Mouse (Mus musculus): ENCODE results near the gene Nipsnap1. TPM values are rescaled to one million over a fixed set of nuclear protein-coding genes. Genes with fewer than 3 reads are reported as not detected.
A peak's percentile ranks its signal among the peaks of the same experiment; 100 is the strongest.

The Nipsnap1 gene
- total RNA-seq, 2 experiments from 2014 or later: 1.7 to 2.7 TPM

DNA sequence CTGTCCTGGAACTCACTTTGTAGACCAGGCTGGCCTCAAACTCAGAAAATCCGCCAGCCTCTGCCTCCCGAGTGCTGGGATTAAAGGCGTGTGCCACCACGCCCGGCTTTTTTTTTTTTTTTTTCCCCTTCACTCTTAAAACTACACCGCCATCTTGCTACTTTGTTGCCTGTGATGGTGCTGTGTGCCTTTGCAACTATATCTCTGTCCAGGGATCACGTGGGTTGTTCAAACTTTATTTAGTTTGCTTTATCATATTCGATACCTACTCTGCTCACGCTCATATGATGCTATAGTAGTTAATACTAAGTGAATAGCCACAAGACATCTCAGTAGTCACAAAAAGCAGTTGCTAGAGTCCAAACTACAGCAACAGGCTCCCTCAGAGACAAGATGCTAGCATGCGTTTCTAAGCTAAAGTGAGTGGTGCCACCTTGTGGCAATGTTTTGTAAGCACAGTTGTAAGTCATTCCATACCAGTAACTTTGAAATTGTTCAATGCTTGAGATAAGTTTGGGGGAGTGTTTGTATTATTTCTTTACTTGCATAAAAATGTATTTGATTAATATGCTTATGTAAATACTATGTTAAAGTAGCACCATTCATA, 8.0 kb upstream of the Nipsnap1 start:
- DNase-seq: peak; percentile 55

DNA sequence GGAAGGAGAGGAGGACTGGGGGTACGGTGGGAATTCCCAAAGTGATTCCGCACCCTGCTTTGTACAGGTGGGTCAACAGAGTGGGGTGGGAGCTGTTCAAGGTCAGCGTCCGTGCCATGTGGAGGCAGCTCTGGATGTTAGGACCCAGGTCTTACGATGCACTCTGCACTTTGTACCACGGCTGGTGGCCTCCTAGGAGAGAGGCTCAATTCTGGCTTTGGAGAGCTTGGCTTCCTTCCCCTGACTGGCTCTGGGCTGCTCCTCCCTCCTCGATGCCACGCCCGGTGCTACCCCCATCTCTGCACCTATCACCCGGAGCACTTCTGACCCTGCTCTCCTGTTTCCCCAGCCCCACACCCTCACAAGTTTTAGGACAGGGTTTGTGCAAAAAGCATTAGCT, 800 bp downstream of the Nipsnap1 start:
- no peak for DNase-seq

DNA sequence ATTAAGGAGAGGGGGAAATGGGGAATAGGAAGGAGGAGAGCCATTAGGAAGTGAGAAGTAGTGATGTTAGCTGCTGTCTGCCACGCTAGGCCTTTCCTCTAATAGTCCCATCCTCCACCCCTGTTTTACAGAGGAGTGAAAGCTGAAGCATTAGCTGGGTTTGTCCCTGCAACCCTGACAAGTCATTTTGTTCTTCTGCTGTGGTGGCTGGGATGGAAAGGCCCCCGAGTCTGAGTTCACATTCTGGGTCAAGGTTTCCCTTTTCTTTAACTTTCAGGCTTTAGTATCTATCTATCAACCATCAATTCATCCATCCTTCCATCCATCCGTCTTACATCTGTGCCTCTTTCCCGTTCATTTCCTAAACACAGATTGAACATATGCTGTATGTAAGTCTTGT, 7.3 kb downstream of the Nipsnap1 start:
- DNase-seq: no peak

- DNase-seq: peak; percentile 44
Measured at GRCm38 (mm10) chr11:4882892-4883627, 9.3 kb downstream of the Nipsnap1 start.

DNA sequence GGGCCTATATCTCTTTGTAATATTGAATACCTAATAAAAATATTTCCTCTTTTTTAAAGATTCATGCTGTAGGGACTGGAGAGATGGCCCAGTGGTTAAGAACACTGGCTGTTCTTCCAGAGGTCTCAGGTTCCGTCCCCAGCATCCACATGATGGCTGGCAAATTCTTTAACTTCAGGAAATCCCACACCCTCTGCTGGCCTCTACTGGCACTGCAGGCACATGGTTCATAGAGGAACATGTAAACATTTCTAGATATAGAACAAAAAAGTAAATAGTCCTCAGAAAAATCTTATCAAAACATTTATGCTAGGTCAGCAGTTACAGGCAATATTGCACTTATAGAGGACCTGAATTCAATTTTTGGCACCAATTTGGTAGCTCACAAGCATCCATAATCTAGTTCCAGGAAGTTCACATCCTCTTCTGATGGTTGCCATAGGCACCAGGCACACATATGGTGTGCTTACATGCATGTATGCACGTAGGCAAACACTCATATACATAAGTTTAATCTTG, 11.7 kb downstream of the Nipsnap1 start:
- peak; percentile 36 for DNase-seq

DNA sequence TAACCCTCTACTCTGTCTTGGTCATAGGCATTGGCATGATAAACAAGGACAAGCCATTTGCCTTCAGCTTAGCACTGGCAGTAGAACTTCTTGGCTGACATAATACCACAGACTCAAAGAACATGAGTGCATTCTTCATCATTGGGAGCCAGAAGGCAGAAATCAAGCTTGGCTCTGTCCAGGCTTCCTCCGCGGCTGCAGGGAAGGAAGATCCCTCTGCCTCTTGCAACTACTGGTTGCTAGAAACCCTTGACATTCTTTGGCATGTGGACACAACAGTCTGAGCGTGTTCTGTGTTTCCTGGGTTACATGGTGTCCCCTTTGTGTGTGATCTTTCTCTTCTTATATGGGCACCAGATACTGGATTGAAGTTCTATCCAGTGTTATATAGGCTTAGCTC, 13.2 kb downstream of the Nipsnap1 start:
- no peak for DNase-seq

DNA sequence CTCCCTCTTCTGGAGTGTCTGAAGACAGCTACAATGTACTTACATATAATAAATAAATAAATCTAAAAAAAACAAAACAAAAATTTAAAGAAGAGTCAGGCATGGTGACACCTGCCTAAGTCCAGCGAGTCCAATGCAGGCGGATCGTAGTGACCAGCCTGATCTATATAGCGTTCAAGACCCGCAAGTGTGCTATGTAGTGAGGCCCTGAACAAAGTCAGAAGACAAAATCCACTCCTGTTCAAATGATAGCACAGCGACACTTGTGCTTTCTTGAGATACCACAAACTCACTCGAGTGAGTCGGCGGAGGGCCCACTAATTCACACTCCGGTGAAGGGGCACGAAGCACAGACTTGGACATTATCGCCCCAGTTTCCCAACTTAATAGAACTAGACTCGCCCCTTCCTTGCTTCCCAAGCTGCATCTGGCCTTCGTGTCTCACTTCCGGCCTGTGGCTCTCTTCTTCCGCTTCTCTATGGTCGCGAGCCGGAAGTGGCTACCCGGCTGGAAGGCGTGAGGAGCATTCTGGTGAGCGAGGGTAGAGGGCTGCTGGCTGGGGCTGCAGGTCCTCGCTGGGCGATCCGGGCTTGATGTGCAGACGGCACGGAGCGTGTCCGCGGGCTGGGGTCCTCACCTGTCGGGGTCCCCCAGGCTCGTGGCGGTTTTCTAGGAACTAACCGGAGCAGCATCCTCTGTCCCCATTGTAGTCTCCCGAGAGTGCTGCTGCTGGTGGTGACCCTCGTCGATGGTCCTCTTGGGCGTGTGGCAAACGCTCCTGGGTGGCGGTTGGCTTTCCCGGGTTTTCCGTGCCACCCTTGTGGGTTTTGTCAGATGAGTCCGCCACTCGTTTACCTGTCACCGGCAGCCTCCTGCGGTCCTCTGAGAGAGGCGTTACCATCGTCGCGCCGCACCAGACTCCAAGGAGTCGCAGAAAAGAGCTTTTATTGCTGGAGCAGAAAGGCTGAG, 21.4 kb downstream of the Nipsnap1 start, which contains the start of gene Thoc5:
Gene Thoc5, plus strand, starts transcription at position 473 of the 969 bp plus-strand sequence.
- DNase-seq: peak; percentile 67

DNA sequence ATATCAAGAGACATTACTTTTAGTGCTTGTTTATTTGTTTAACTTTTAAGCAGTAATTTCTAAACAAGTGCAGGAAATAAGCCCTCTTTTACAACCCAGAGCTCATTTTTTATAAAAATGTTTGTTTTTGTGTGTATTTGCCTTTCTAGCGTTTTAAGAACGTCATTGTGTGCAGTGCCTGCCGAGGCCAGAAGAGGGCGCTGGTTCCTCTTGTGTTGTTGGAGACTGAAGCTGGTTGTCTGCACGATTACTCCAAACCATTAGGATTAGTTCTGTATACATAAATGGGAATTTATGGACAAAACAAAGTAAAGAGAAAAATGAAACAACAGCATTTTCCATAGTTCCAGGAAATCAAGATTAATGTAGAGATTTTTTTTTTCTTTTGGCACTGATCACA, 26.7 kb downstream of the Nipsnap1 start:
- DNase-seq: no peak

DNA sequence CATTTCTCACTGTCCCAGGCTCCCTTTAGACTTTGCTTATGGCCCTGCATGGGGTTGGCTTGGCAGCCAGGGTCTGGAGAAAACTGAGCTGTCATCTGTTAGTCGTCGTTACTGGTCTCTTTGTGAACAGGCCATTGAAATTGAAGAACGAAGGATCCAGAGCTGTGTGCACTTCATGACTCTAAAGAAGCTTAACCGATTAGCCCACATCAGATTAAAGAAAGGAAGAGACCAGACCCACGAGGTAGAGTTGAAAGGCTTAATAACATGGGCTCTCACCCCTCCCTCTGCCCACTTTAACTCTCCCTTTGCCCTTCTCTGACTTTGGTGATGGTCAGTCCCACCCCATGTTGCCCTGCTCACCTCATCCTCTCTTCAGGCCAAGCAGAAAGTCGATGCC, 28.2 kb downstream of the Nipsnap1 start:
- DNase-seq: no peak

DNA sequence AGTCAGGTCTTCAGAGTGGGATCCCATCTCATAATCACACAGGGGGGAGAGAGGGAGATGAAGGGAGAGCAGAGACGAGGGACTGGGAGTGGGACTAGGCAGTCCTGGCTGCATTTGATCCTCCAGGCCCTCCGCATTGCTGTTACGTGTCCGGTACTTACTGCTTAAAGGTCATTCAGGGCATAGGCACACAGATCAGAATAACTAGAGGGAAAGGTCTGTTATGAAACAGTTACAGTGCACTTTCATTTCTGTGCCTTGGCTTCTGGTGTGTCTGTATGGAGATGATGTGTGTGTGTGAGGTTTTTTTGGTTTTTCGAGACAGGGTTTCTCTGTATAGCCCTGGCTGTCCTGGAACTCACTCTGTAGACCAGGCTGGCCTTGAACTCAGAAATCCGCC, 32.5 kb downstream of the Nipsnap1 start:
- no peak for DNase-seq

DNA sequence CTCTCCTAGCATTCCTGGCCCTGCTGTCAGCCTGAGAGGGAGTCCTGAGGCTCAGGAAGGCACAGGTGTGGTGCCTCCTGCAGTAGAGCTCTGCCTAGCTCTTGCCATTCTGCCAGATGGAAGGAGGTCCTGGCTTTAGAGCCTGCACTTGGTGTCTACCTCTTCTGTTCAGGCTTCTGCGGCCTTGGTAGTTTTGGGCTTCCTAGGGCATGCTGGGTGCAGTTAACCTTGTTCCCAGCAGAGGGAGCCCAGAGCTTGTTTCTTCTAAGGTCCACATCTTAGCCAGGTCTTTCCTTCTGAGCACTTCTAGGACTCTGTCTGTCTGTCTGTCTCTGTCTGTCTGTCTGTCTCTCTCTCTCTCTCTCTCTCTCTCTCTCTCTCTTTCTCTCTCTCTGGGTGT, 42.3 kb downstream of the Nipsnap1 start:
- DNase-seq: peak; percentile 53

GRCm38 (mm10) chr11:4921281-4921680, 47.5 kb downstream of the Nipsnap1 start:
- no peak for DNase-seq

- no peak for DNase-seq
Measured at GRCm38 (mm10) chr11:4921751-4922150, 48.0 kb downstream of the Nipsnap1 start.

DNA sequence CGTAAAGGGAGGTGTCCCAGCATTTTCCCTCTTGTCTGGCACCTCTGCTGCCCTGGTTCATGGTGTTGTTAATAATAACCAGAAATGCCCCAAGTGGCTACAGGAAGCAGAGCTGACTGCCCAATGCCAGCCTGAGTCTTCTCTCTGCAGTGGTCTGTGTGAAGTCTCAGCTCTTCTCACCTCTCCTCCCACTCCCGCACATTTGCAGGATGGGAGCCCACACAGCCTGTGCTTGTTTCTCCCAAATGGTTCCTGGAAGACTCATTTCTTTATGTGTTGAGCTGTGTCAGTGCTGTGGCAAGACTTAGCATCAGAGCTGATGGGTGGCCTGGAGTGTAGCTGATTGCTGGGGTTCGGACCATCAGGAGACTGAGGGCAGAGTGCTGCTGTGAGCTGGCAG, 53.5 kb downstream of the Nipsnap1 start:
- no peak for DNase-seq

DNA sequence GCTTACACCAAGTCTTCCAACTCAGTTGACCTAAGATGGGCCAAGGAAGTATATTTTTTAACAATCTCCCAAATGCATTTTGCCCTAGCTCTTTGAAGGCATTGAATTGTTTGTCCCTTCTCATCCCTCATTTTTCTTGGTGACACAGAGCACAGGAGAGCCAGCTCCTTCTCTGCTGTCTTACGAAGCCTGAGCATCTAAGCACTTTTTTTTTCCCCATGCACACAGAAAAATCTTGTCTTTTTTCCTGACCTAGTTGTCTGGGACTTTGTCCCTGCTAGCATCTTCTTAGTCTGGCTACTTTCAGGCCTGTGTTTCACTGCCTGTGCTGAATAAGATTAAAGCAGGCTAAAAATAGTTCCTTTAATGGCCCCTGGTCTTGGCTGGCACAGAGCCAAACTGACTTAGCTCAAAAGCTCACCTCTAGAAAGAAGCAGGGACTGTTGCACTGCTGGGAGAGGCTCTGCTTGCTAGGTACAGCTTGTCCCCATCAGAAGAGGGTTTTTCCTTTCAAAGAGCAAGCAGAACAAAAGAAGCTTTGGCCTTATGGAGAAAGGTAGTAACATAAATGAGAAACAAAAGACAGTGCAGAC, 57.4 kb downstream of the Nipsnap1 start:
- DNase-seq: peak; percentile 44

DNA sequence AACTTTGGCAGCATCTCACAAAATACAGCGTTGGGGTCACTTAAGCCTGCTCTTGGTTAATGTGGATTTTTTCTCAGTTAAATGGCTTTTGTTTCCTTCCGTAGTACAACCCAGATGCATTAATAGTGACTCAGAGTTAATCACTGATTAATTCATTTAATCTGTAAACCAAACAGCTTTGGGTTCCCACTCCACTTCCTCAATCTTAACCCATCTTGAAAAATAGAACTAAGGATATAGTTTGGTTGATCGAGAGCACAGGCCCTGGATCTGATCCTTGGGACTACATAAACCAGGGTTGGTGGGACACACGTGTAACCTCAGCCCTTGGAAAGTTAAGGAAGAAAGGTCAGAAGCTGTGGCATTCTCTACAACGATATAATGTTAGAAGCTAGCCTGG, 62.5 kb downstream of the Nipsnap1 start:
- no peak for DNase-seq

Small RNA genes lying within 50 kb of the gene (microRNA-seq; reads per million reads assigned to microRNA genes)
- 0.32 to 0.50 reads per million in 2 experiments for gene Mir6918

Other genes starting within 250 kb of the Nipsnap1 start
- 10 to 100 TPM; 13.7 to 16.5 TPM for gene Ascc2, start 236.2 kb upstream of the Nipsnap1 start, total RNA-seq (2021)
- 100 to 1,000 TPM; 749 to 932 TPM for gene Uqcr10, start 169.6 kb upstream of the Nipsnap1 start, total RNA-seq (2021)
- 10 to 100 TPM; 16.0 to 16.3 TPM for gene Zmat5, start 169.3 kb upstream of the Nipsnap1 start, total RNA-seq (2021)
- 1 to 10 TPM in 1 of 2 experiments, under 1 TPM in 1; 0.56 to 1.1 TPM for gene Cabp7, start 127.2 kb upstream of the Nipsnap1 start, total RNA-seq (2021)
- gene Nf2, start 24.4 kb upstream of the Nipsnap1 start, total RNA-seq (2021): 10 to 100 TPM; 46.2 TPM
- 10 to 100 TPM; 14.9 to 17.7 TPM for gene Thoc5, start 21.4 kb downstream of the Nipsnap1 start, total RNA-seq (2021)
- gene Nefh, start 74.1 kb downstream of the Nipsnap1 start, total RNA-seq (2021): under 1 TPM; 0.05 to 0.23 TPM
- 10 to 100 TPM; 40.5 to 49.5 TPM for gene Ap1b1, start 112.9 kb downstream of the Nipsnap1 start, total RNA-seq (2021)
- gene Rasl10a, start 184.2 kb downstream of the Nipsnap1 start, total RNA-seq (2021): under 1 TPM; 0.42 to 0.56 TPM
- 10 to 100 TPM; 12.9 to 15.5 TPM for gene Gas2l1, start 191.4 kb downstream of the Nipsnap1 start, total RNA-seq (2021)
- 10 to 100 TPM; 21.5 to 24.8 TPM for gene Rhbdd3, start 225.0 kb downstream of the Nipsnap1 start, total RNA-seq (2021)
- 100 to 1,000 TPM; 141 to 189 TPM for gene Ewsr1, start 225.3 kb downstream of the Nipsnap1 start, total RNA-seq (2021)